Mouse (Mus musculus): ENCODE data around the gene Pnliprp2. TPM values are rescaled to one million over a fixed set of nuclear protein-coding genes. Genes with fewer than 3 reads are reported as not detected.

The Pnliprp2 gene
- total and polyA plus RNA-seq, 3 experiments: not detected

GRCm38 (mm10) chr19:58720439-58720838, 39.1 kb upstream of the Pnliprp2 start:
- H3K27ac ChIP-seq (ENCODE audit: control insufficient read depth, low read depth, low read length): no peak overlapping the region
- no peak for DNase-seq (ENCODE audit: low read depth, low spot score)
- H3K9ac ChIP-seq (ENCODE audit: control insufficient read depth, low read depth, low read length, poor library complexity, severe bottlenecking): no peak overlapping the region
- no peaks in the 10 kb centered on the region for H3K27me3 ChIP-seq (ENCODE audit: control insufficient read depth in 1 of 2, insufficient read depth in 2 of 2, low read length in 2 of 2)
- no peak overlapping the region for H3K4me3 ChIP-seq (ENCODE audit: control insufficient read depth in 1 of 2, insufficient read depth in 1 of 2, low read depth in 2 of 2, low read length in 2 of 2)
- no peaks in the 10 kb centered on the region for H3K79me2 ChIP-seq (ENCODE audit: control insufficient read depth, insufficient read depth, low read length, poor library complexity)
- no peaks in the 10 kb centered on the region for H3K36me3 ChIP-seq (ENCODE audit: control insufficient read depth in 1 of 2, insufficient read depth in 2 of 2, low read length in 2 of 2)
- H3K9me3 ChIP-seq (replicated peaks; ENCODE audit: insufficient read depth, low read length): no peaks in the 10 kb centered on the region
- no peak for TF ChIP-seq POLR2AphosphoS5 (IDR thresholded peaks at IDR 0.05; ENCODE audit: borderline replicate concordance, low read depth, low read length)
- no peak for TF ChIP-seq KAT2A (conservative IDR thresholded peaks at IDR 0.05; ENCODE audit: low read depth, low read length)
- TF ChIP-seq TCF12 (IDR thresholded peaks at IDR 0.05; ENCODE audit: low read depth, low read length): no peak
- TF ChIP-seq MYB (IDR thresholded peaks at IDR 0.05; ENCODE audit: low read depth, low read length): no peak
- TF ChIP-seq MAFK (IDR thresholded peaks at IDR 0.05; ENCODE audit: borderline replicate concordance, low read depth, low read length): no peak
- TF ChIP-seq POLR2A (IDR thresholded peaks at IDR 0.05; ENCODE audit: control insufficient read depth in 1 of 2, insufficient read depth in 1 of 2, low read depth in 1 of 2, low read length in 2 of 2, poor library complexity in 1 of 2): no peak
- no peak for TF ChIP-seq MAZ (IDR thresholded peaks at IDR 0.05; ENCODE audit: low read depth, low read length)
- no peak for TF ChIP-seq ZKSCAN1 (IDR thresholded peaks at IDR 0.05; ENCODE audit: low read depth, low read length)
- no peak for TF ChIP-seq MXI1 (IDR thresholded peaks at IDR 0.05; ENCODE audit: low read depth, low read length)
- no peaks in the 10 kb centered on the region for H3K4me1 ChIP-seq (ENCODE audit: control insufficient read depth in 1 of 2, insufficient read depth in 2 of 2, low read length in 2 of 2)

DNA sequence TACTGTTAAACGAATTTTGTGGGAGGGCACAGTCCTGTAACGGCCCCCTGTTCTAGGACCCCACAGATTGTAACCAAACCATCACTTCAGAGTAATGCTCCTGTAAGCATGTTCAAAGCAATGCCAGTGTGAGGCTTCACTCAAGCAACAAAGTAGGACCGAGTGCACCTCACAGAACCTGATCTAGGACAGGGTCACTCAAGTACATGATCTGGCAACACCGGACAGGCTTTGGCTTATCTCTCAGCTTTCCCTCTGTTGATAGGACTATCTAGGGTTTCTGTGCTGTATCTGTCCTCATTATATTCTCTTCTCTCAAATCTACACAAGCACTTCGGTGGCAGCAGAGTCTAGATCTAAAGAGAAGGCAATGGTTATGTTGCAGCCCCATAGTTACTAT, 33.0 kb upstream of the Pnliprp2 start:
- H3K9ac ChIP-seq (ENCODE audit: control insufficient read depth, low read depth, low read length, poor library complexity, severe bottlenecking): no peak overlapping the region
- TF ChIP-seq MAX (IDR thresholded peaks at IDR 0.05; ENCODE audit: low read length) (no peak), GATA1 (IDR thresholded peaks at IDR 0.05; ENCODE audit: low read depth, low read length) (no peak), MEF2A (IDR thresholded peaks at IDR 0.05; ENCODE audit: extremely low read depth, insufficient replicate concordance, low read depth, low read length, poor library complexity, severe bottlenecking) (no peak), SMC3 (IDR thresholded peaks at IDR 0.05; ENCODE audit: low read depth, low read length) (no peak), BHLHE40 (IDR thresholded peaks at IDR 0.05; ENCODE audit: borderline replicate concordance, low read depth, low read length) (no peak)
- H3K4me1 ChIP-seq (ENCODE audit: control insufficient read depth in 1 of 2, insufficient read depth in 2 of 2, low read length in 2 of 2): no peaks in the 10 kb centered on the region
- H3K36me3 ChIP-seq (ENCODE audit: control insufficient read depth in 1 of 2, insufficient read depth in 2 of 2, low read length in 2 of 2): no peaks in the 10 kb centered on the region
- H3K9me3 ChIP-seq (replicated peaks; ENCODE audit: insufficient read depth, low read length): no peaks in the 10 kb centered on the region
- H3K79me2 ChIP-seq (ENCODE audit: control insufficient read depth, insufficient read depth, low read length, poor library complexity): no peaks in the 10 kb centered on the region
- no peaks in the 10 kb centered on the region for H3K27me3 ChIP-seq (ENCODE audit: control insufficient read depth in 1 of 2, insufficient read depth in 2 of 2, low read length in 2 of 2)
- no peak overlapping the region for H3K4me3 ChIP-seq (ENCODE audit: control insufficient read depth in 1 of 2, insufficient read depth in 1 of 2, low read depth in 2 of 2, low read length in 2 of 2)
- no peak for DNase-seq (ENCODE audit: low read depth, low spot score)
- no peak overlapping the region for H3K27ac ChIP-seq (ENCODE audit: control insufficient read depth, low read depth, low read length)

DNA sequence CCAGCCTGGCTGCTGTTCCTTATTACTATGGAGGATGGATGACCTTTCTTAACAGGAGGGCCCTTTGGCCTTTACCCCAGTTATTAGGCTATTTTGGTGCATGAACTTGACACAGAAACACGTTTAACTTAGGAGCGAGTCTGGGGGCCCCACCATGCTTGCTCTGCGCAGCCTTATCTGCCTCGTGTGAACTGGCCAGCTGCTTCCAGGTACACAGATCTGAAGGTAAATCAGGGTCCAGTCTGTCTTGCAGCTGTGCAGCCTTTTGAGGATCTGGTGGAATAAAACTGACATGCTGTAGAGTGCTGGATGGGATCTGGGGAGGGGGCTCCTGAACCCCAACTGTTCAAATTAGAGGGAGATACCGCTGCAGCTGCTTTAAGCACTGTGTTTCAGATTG, 31.8 kb upstream of the Pnliprp2 start:
- Histone ChIP-seq H3K27ac (ENCODE audit: control insufficient read depth, low read depth, low read length) (no peak overlapping the region), H3K27me3 (ENCODE audit: control insufficient read depth in 1 of 2, insufficient read depth in 2 of 2, low read length in 2 of 2) (no peaks in the 10 kb centered on the region), H3K4me3 (ENCODE audit: control insufficient read depth in 1 of 2, insufficient read depth in 1 of 2, low read depth in 2 of 2, low read length in 2 of 2) (no peak overlapping the region), H3K9me3 (replicated peaks; ENCODE audit: insufficient read depth, low read length) (no peaks in the 10 kb centered on the region), H3K79me2 (ENCODE audit: control insufficient read depth, insufficient read depth, low read length, poor library complexity) (no peaks in the 10 kb centered on the region), H3K4me1 (ENCODE audit: control insufficient read depth in 1 of 2, insufficient read depth in 2 of 2, low read length in 2 of 2) (no peaks in the 10 kb centered on the region), H3K36me3 (ENCODE audit: control insufficient read depth in 1 of 2, insufficient read depth in 2 of 2, low read length in 2 of 2) (no peaks in the 10 kb centered on the region), H3K9ac (ENCODE audit: control insufficient read depth, low read depth, low read length, poor library complexity, severe bottlenecking) (no peak overlapping the region)
- TF ChIP-seq MEF2A (IDR thresholded peaks at IDR 0.05; ENCODE audit: extremely low read depth, insufficient replicate concordance, low read depth, low read length, poor library complexity, severe bottlenecking) (no peak), CTCF (IDR thresholded peaks at IDR 0.05 in 2 of 3, conservative IDR thresholded peaks at IDR 0.05 in 1 of 3; ENCODE audit: control insufficient read depth in 1 of 3, insufficient read depth in 1 of 3, low read depth in 2 of 3, low read length in 3 of 3, poor library complexity in 1 of 3, severe bottlenecking in 1 of 3) (no peak), NELFE (IDR thresholded peaks at IDR 0.05; ENCODE audit: low read depth, low read length) (no peak), CHD1 (IDR thresholded peaks at IDR 0.05; ENCODE audit: low read depth, low read length) (no peak), CHD2 (IDR thresholded peaks at IDR 0.05; ENCODE audit: low read length) (no peak), ELF1 (IDR thresholded peaks at IDR 0.05; ENCODE audit: low read depth, low read length) (no peak), TAL1 (IDR thresholded peaks at IDR 0.05; ENCODE audit: low read length) (no peak), ETS1 (IDR thresholded peaks at IDR 0.05; ENCODE audit: low read depth, low read length) (no peak), ZKSCAN1 (IDR thresholded peaks at IDR 0.05; ENCODE audit: low read depth, low read length) (no peak), ZMIZ1 (IDR thresholded peaks at IDR 0.05; ENCODE audit: low read depth, low read length) (no peak), NRF1 (IDR thresholded peaks at IDR 0.05; ENCODE audit: insufficient read depth, low read depth, low read length, poor library complexity, severe bottlenecking) (no peak), GABPA (IDR thresholded peaks at IDR 0.05; ENCODE audit: low read depth, low read length) (no peak), SIN3A (IDR thresholded peaks at IDR 0.05; ENCODE audit: low read length) (no peak), BHLHE40 (IDR thresholded peaks at IDR 0.05; ENCODE audit: borderline replicate concordance, low read depth, low read length) (no peak)
- no peak for DNase-seq (ENCODE audit: low read depth, low spot score)
